Mouse (Mus musculus) kidney, adult 2 months (tissue): ENCODE measurements around the gene Tprg.

Experiments
- CTCF ChIP-seq: fragments of 200-500 bp; conservative IDR thresholded peaks from 2 replicates; pipeline ENCODE4 v1.5.1; 2011; ENCODE audit warnings: low read depth, mild to moderate bottlenecking, control low read depth, low read length, moderate library complexity, mixed read lengths; ENCODE audit not compliant: insufficient read depth, insufficient read length
- POLR2A ChIP-seq: fragments of 200-500 bp; IDR thresholded peaks from one replicate; pipeline ENCODE4 v1.6.1; 2011; ENCODE audit warnings: low read depth, low read length, control low read depth

- TF ChIP-seq POLR2A, result no peak
- no peak for TF ChIP-seq CTCF
These were observed 164.9 kb downstream of the Tprg start for GRCm38 (mm10) chr16:25451511-25451910.
